Mouse (Mus musculus): ENCODE results near the gene Fbxw27. TPM values are rescaled to one million over a fixed set of nuclear protein-coding genes. Genes with fewer than 3 reads are reported as not detected.
"Not testable (repeated sequence)": the region's sequence is repeated elsewhere in the genome, so short reads cannot be mapped to it uniquely, and the experiment has no call there.

Fbxw27 gene
- total RNA-seq (2021): not detected
- long read RNA-seq, experiment 1: 0 reads
- long read RNA-seq, experiment 2: 0 reads

DNA sequence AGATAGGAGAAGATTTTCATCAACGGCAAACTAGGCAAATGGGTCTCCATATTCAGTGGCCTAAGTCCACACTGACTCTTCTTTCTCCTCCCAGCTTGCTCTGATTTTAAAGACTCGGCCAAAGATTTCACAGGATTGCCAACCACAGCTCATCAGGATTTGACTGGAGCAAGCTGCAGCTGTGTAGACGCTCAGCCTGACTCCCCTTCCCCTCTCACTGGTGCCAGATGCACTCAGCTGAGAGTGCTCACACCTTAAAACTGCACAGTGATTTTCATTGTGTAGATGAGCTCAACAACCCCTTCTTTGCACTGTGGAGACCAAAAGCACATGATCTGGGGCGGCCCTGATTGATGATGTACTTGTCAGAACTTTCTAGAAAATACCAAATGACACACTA, at the start of gene Fbxw27:
Fbxw27 (minus strand) TSS at position 101 of the 400 bp plus-strand sequence.
- DNase-seq; intact Hi-C loops (cut with DNase I): not testable (repeated sequence)

DNA sequence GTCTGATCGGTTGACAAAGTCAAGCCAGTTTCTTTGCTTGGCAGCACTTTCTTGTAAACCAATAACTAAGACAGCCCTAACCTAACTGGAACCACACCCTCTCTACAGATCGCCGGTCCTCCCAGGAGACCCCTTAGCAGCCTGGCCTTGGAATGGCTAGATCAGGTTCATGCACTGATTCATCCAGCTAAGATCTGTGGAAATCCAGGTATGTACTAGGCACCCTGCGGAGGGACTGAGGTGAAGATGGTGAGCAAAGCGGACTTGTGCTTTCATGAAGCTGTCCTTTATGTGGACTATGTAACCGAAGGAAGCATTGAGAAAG, 42.6 kb upstream of the Fbxw27 start:
- DNase-seq: no peak
- intact Hi-C loops (cut with DNase I): loop anchor here (2.0 kb wide), 1 partner anchor 146 kb away; no protein-coding TSS in a partner anchor

DNA sequence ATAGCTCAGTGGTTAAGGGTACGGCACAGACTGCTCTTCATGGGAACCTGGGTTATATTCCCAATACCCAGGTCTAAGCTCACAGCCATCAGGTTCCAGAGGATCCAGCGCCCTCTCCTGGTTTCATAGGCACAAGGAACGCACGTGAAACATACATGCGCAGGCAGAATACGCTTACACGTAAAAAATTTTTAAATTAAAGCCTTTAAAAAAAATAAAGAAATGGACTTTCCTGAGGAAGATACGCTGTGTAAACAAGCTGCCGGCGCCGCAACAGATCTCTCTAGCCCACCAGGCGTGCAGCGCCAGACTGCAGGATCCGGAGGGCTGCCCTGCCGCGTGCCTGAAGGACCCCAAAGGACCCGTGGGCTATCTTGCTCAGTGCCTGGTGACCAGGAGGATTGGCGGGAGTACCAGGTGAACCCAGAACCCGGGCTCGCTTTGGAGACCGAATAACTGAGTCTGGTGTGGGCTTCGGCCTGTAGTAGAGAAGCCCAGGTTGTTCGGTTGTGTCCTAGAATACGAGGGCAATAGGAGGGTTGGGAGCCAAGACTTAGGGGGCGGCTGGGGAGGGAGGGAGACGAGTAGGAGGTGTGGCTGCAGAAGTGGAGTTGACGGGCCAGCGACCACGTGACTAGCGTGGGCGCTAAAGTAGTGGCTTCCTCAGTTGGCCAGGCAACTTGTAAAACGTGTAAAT, 42.1 kb upstream of the Fbxw27 start, which contains the start of gene Nme6:
Nme6 (plus strand) TSS at position 359 of the 697 bp plus-strand sequence.
- peak; percentile 88 to 90 for DNase-seq
- intact Hi-C loops (cut with DNase I): loop anchor here (2.0 kb wide), 1 partner anchor 146 kb away; no protein-coding TSS in a partner anchor

DNA sequence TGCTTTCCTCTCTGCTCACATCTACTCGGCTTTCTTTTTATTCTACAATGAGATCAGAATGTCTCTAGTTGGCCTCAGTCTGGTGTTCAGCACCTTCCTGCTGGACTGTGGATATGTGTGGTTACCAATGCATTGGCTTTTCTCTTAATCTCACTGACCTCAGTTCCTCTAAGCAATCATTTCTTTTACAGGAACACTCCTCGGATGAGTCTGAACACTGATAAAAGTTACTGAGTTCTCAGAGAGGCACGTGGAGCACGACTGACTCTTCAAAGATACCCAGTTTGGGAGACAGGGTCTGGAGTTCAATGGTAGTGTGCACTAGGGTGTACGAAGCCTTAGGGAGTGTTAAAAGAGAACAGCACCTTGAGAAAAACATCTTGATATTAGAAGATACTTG, 35.7 kb upstream of the Fbxw27 start:
- intact Hi-C loops (cut with DNase I): no loop called here
- DNase-seq: no peak

DNA sequence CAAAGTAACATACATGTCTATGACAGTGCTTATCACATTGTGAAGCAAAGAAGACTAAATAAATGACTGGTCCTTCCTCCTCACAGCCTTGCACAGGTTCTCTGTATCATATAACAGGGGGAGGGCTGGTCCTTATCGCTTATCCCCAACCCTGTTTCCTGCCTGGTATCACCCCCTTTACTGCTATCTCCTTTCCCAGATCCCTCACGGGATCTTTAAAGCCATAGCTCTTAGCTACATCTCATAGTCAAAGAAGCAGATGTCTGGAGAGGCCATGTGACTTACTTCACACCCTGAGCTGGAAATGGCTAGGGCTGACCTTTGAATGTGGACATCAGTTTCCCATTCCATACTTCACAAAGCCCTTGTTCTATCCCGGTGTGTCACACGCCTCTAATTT, 35.3 kb upstream of the Fbxw27 start:
- intact Hi-C loops (cut with DNase I): no loop called here
- DNase-seq: no peak

DNA sequence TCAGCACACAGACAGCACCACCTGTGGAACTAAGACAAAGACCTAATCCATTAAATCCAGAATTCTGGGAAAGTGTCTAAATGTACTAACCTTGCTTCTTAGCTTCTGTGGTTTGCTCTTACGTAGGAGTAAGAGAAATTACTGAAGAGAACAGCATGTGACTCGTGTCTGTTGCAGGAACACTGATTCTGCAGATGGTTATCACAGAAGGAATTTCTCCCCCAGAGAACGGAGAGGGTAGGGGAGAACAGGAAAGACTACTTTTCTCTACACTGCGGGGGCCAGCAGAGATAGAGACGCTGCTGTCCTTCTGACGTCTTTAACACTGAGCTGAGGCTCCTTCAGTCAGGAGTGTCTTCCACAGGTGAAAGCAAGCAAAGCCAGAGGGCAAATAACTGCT, 25.9 kb upstream of the Fbxw27 start:
- intact Hi-C loops (cut with DNase I): no loop called here
- DNase-seq: no peak

DNA sequence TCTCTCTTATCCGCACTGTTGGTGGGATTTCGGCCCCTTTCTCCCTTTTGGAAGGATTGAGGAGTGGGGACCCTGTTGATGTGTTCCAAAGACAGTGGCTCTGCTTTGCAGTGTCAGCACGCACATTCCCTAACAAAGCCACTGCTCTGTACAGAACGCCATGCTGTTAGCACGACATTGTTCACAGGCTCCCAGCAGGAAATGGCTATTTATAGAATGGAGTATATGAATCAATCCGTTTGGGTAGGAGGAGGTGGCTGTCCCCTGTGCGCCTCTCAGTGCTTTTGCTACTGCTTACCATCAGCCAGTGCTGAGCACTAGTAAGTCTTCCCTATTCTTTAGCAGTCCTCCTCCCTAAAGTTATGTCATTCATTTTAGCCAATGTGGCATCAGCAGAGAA, 23.0 kb upstream of the Fbxw27 start:
- DNase-seq: no peak
- intact Hi-C loops (cut with DNase I): no loop called here

DNA sequence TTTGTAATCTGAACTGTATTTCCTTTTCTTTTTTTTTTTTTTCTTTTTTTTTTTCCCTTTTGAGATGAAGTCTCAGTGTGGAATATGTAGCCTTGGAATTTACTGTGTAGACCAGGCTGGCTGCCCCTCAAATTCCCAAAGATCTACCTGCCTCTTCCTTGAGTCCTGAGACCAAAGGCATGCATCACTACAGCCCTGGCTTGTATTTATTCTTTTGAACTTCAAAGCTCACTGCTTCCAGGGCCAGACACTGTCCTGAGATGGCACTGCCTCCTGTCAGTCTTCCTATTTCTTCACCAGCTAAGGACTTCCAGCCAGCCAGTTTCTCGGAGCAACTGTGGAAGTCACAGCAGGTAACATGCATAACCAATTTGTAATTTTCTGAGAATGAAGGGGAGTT, 21.5 kb upstream of the Fbxw27 start, which contains the start of gene Spink8:
Spink8 (plus strand) TSS at position 301 of the 400 bp plus-strand sequence.
- intact Hi-C loops (cut with DNase I): no loop called here
- DNase-seq: no peak

DNA sequence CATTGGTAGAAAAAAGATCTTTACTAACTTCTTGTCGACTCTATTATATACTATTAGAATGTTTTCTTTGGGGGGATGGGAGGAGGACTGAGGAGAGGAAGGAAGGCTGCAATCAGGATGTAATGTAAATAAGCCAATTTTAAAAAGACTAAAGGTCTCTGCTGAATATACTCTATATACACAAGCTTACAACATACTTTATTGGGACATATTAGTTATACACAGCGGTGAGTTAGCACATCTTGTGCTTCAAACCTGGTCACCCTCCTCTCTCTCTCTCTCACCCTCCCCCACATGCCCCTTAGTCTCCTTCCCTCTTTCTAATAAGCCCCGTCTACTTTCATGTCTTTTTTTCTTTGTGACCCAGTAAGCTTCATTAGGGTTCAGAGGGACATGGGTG, 17.4 kb upstream of the Fbxw27 start:
- intact Hi-C loops (cut with DNase I): no loop called here
- no peak for DNase-seq

DNA sequence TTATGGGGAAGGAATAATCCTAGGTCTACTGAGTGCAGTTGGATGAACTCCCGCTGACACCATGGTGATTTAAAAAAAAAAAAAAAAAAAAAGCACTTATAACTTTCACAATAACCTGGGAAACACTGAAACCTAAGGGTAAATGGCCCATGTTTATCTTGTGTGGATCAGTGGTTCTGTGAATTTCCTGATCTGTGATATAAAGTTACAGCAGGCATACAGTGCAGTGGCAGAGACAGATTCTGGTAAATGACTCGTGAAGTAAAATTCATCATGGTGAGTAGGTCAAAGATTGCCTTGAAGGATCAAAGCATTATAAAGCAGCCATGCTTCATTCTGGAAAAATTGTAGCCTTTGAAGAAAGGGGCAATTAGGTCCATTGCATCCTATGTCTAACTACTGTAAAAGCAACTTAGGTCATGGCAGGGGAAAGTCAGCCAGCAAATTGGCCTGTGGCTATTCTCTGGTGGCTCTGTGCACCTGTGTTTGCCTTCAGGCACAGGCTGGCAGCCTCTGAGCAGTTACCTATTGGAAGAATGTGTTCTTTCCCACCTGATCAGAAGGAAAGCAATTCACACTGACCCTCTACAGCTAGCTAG, 16.3 kb upstream of the Fbxw27 start:
- no peak for DNase-seq

DNA sequence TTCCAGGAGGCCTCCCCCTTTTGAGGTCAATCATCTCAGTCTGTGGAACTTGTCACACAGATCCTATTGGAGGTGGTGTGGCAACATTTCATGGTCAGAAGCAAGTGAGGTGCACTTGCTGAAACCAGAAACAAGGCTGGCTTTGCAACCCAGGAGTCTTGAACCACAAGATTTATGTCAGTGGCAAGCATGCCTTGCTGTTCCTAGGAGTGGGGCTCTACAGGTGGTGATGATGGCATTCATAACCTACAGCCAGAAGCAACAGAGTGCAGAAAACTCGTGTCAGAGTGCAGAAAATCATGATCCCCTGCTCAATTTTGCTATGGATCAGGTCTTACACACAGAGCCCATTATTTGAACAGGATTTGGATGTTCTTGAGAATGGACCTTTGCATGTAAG, 15.8 kb upstream of the Fbxw27 start:
- no peak for DNase-seq
- intact Hi-C loops (cut with DNase I): no loop called here

More for the DNA sequence above, 16.3 kb upstream of the Fbxw27 start:
- intact Hi-C loops (cut with DNase I): no loop called here

DNA sequence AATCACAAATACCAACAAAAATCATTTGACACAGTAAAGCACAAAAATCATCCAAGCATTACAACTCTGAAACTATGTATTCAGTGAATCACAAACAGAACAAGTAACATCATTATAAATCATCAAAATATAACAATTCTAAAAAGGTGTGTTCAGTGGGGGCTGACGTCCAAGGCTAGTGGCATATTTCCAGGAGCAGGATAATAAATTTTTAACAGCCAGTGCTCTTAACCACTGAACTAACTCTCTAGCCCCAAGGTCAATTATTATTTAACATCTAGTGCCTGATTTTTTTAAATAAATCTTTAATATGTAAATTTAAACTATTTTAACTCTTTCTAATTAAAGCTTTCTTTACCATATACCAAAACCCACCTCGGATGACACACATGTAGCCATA, 15.1 kb upstream of the Fbxw27 start:
- intact Hi-C loops (cut with DNase I); DNase-seq: not testable (repeated sequence)

DNA sequence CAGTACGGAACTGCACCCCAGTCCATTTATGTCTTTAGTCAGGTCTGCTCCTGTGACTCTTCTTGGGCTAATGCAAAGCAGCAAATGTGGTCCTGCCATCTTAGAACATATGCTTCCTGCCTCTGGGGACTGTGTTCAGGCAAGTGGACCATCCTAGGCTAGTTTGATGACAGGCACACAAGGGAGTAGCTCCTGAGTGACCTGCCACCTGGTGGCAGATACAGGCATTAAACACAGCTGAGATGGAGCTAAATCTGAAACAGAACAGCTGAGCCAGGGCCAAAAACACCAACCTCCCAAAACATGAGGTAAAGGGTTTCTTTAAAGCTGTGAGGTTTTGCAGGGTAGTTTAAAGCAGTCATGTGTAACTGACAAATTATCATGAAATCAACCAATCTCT, 7.6 kb upstream of the Fbxw27 start:
- intact Hi-C loops (cut with DNase I): no loop called here
- peak in 1 of 2 experiments; percentile 13 for DNase-seq

DNA sequence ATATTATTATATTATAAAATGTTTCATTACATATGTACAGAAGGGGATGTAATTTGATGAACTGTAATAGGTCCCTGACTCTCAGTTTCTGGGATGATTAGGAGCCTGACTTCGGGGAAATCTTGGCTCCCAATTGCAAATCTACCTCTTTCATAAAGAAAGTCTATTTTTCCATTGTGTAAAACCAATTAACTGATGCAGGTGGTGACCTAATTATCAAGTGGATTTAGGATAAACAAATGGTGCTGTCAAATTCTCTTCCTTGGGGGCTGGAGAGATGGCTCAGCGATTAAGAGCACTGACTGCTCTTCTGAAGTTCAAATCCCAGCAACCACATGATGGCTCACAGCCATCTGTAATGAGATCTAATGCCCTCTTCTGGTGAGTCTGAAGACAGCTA, 5.3 kb upstream of the Fbxw27 start:
- intact Hi-C loops (cut with DNase I): no loop called here
- no peak for DNase-seq

DNA sequence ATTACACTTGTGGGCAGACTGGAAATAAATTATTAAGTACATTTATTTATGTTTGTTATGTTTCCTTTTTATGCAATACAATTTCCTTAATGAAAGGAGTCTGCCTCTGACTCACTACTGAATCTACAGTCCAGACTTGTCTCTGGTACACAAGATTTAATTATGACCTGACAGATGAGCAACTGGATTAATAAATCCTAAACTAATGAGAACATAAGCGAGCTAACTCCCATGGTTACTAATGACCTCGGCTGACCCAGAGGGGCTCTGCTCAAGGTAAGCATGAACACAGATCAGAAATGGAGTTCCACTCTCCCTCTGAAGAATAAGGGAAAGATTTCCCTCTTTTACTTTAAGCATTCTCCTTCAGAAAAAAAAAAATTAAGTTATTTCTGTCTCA, 4.8 kb upstream of the Fbxw27 start:
- DNase-seq: no peak
- intact Hi-C loops (cut with DNase I): no loop called here

DNA sequence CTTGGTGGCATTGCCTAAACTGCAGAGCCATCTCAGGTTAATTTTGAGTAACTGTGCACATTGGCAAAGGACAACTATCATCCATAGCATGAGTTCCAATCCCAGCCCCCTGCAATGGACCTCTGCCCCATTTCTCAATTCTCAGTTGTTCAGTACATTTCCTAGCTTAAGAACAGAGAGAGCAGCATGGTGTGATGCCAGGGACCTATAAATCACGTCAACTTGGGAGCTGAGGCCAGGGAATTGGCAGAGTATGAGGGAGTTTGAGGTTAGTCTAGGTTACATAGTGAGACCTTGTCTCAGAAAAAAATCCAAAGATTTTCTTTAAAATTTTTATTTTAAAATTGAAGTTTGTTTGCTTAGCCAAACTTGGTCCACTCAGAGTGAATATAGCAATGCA, 23.6 kb downstream of the Fbxw27 start:
- DNase-seq; intact Hi-C loops (cut with DNase I): not testable (repeated sequence)

DNA sequence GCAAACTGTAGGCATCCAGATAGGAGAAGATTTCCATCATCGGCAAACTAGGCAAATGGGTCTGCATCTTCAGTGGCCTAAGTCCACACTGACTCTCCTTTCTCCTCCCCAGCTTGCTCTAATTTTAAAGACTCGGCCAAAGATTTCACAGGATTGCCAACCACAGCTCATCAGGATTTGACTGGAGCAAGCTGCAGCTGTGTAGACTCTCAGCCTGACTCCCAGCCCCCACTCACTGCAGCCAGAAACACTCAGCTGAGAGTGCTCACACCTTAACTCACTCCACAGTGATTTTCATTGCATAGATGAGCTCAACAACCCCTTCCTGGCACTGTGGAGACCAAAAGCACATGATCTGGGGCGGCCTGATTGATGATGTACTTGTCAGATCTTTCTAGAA, 44.5 kb downstream of the Fbxw27 start, which contains the start of gene Fbxw26:
Fbxw26 (minus strand) TSS at position 101 of the 400 bp plus-strand sequence.
- DNase-seq; intact Hi-C loops (cut with DNase I): not testable (repeated sequence)

Other genes starting within 250 kb of the Fbxw27 start
- not detected for gene Fbxw15, start 222.4 kb downstream of the Fbxw27 start, total RNA-seq (2021)
- gene Fbxw24, start 164.6 kb downstream of the Fbxw27 start, total RNA-seq (2021): not detected
- gene Fbxw25, start 126.0 kb downstream of the Fbxw27 start, total RNA-seq (2021): not detected
- not detected for gene Fbxw18, start 88.0 kb downstream of the Fbxw27 start, total RNA-seq (2021)
- gene Fbxw26, start 44.6 kb downstream of the Fbxw27 start, total RNA-seq (2021): not detected
- not detected for gene Spink8, start 21.6 kb upstream of the Fbxw27 start, total RNA-seq (2021)
- gene Nme6, start 42.1 kb upstream of the Fbxw27 start, total RNA-seq (2021): 10 to 100 TPM; 16.0 to 16.4 TPM
- gene Camp, start 58.9 kb upstream of the Fbxw27 start, total RNA-seq (2021): under 1 TPM in 1 of 2 experiments, not detected in 1; 0.61 TPM
- gene Cdc25a, start 84.9 kb upstream of the Fbxw27 start, total RNA-seq (2021): 1 to 10 TPM; 5.7 to 6.1 TPM
- gene Map4, start 140.8 kb upstream of the Fbxw27 start, total RNA-seq (2021): 100 to 1,000 TPM; 252 to 276 TPM